Mouse (Mus musculus) retina, postnatal 1 day (tissue): Measurements from ENCODE around the gene Hpd.
A peak's percentile ranks its signal among the peaks of the same experiment; 100 is the strongest.

Experiments
- DNase-seq: peaks from one replicate; pipeline ENCODE4 v3.0.0-alpha.2; 2012

Hpd gene

DNA sequence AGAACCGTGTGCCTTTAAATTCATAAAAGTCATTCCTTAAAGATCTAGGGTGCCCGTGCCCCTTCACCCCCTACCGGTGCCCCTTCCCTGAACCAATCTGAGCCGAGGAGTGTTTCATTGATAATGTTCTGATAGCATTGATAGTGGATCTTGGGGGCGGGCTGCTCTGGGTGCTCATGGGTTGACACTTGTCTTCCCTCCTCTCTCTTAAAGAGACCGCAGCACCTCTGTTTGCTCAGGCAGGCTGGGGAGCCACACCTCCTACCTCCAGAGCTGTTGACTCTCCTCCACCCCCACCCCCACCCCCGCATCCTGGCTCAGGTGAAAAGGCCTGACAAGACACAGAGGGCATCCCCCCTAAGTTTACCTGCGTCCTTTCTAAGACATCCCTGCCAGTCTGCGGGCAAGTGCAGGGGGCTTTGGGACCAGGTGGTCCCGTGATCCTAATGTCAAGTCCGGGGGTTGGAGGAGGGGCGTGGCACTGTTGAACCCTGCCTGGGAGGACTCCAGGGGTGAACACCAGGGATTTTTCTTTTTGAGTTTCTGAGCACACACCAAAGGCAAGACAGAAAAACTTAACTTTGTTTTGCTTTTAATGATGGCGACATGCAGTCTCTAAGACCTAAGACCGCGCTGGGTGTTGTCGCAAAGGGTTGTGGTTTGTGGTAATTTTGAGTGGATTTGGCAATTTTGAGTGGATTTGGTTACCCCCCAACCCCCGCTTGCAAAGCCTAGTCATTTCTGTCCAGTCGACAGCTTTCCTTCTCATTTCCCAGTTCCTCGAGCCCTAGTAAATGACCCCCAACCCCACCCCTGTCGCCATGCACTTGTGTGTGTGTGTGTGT lies 37.6 kb downstream of the Hpd start:
- DNase-seq = no peak

GRCm38 (mm10) chr5:123143971-123144745 lies 38.4 kb downstream of the Hpd start:
- DNase-seq = peak; percentile 47

DNA sequence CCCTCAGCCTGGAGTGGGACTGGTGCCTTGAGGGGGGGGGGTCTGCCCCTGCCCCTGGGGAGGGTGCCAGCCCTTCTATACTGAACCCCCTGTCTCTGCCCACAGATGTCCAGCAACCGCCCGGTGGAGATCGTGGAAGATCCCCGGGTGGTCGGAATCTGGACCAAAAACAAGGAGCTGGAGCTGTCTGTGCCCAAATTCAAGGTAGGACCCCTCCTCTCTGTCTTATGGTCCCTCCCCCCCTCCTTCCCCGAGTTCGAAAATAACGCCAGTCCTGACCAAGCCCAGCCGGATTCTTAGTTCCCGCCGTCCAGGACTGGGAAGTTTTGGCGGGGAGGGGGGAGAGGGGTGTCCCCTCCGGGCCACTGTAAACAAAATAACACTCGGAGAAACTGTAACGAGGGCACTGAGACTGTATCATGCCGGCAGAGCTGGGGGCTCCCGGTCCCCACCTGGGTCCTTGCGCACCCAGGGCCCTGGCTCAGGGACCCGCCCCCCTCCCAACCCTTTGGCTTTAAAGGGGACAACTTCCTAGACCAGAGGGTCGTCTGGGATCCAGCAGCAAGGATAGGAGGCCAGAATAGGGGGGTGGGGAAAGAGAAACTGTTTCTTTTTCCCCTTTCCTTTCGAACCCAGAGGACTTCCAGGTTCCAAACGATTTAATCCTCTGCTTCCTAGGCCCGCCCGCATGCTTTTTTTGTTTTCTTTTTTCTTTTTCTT lies 39.1 kb downstream of the Hpd start:
- DNase-seq = peak; percentile 79

DNA sequence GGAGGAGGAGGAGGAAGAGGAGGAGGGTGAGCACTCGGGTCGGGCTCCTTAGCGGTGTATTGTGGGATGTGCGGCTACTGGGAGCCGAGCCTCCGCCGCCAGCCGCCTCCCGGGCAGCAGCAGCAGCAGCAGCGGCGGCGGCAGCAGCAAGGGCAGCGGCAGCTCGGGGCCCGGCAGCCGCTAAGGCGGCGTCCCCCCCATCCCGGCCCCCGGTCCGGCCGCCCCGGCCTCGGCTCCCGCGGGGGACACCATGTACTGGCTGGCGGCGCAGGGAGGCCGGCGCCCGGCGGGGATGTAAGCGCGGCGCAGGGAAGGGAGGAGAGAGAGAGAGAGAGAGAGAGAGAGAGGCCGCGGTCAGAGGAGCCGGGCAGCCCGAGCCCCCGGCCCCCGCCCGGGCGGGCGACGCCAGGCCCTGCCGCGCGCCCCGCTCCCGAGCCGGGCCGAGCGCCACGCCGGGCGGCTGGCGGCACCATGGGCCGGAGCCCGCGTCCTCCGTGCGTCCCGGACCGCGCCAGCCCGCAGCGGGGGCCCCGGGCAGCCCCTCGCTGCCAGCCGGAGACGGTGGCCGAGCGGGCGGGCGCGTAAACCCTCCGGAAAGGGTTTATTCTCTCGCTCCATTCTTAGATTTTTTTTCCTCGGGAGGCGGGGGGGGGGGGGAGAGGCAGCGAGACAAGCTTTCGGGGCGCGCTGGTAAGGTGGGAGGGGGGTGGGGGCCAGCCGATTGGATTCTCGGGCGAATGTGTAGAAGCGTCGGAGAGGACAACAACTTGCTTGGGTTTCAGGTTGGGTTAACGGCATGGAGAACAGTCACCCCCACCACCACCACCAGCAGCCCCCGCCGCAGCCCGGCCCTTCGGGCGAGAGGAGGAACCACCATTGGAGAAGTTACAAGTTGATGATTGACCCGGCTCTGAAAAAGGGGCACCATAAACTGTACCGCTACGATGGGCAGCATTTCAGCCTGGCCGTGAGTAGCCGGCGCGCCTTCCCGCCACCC lies 40.1 kb downstream of the Hpd start, which contains the start of gene Setd1b:
TSS of gene Setd1b (plus strand) at position 33 of the 997 bp plus-strand sequence.
- peak; percentile 78 for DNase-seq

DNA sequence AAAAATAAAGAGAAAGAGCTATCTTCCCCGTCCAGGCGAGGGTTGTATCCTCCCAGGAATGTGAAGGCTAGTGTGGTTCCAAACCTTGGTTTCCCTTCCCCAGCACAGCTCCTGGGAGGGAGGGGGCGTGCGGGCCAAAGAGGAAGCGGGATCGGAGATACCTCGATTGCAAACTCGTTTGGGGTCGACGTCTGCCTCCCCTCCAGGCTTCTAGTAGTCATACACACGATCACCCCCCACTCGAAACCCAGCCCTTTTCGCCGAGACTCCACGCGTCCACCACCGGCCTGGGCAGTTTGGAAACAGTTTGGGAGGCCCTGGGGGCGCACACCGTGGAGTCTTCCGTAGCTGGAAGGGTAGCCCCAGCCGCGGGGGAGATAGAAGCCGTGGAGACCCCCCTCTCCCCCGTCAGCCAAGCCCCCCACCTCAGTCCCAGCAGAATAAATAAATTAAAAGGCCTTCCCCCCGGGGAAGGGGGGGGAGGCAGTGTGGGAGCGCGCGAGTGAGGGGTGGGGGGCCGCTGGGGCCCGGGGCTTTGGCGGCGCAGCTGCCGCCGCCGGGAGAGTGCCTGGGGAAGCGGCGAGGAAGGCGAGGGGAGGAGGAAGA lies 40.9 kb downstream of the Hpd start:
- DNase-seq = no peak

GRCm38 (mm10) chr5:123140694-123141554 lies 41.6 kb downstream of the Hpd start:
- peak; percentile 96 for DNase-seq

- DNase-seq = peak; percentile 36
These were observed 42.6 kb downstream of the Hpd start for GRCm38 (mm10) chr5:123139722-123140627.

DNA sequence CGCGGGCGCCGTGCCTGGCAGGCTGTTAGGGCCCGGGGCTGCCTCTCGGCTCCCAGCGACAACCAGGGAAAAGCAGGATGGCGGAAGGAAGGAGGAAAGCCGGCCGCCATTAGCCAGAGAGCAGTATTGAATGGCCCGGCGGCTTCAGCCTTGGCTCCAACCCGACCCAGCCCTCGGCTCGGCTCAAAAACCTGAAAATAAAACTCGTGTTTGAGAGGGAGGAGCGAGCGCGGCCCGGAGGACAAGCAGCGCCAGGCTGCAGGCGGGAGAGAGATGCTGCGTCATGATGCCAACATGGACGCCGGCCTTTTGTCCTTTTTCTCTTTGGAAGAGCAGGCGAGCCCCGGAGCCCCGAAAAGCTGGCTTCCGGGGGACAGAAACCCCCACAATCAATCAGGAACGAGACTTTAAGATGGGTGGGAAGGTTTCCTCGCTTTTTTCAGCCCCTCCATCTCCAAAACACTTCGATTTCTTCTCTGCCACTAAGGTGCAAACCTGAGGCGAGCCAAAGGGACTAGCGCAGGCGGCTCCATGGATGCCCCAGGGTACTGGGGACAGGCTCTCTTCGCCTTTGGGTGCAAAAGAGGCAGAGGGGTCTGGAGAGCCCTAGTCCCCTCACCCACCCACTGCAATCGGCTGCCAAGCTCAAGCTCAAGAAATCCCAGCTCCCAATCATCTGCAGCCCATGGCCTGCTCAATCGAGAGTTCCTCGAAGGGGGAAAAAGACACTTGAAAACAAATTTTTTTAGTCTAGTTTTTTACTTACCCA lies 43.4 kb downstream of the Hpd start:
- peak; percentile 84 for DNase-seq

DNA sequence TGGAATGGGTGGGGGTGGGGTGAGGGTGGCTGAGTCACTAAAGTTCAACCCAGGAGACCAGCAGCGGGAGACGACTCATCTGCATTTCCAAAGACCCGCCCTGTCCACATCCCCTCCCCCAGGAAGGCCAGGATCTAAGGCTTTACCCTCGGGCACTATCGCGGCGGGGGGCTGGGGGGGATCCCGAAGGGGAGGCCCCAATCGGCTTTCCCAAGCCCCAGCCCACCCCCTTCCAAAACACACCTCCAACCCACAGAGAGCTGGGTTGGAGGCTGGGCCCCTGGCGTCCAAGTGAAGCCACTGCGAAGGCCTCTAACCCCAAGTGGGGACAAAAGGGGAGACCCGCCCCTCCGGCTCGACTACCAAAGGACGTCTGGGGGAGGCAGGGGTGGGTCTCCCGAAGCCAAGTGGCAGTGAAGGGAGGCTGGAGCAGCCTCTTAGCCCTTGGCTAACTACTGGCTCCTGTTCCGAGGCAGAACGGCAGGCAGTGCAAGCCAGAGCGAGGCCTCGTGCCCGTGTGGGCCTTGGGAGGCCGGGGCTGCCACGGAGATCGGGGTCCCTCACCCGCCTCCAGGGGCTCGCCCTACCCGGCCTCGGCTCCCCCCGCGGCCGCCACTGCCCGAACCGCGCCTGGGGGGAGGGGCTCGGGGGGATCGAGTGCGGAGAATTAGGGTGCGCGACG lies 44.2 kb downstream of the Hpd start:
- DNase-seq = peak; percentile 91

DNA sequence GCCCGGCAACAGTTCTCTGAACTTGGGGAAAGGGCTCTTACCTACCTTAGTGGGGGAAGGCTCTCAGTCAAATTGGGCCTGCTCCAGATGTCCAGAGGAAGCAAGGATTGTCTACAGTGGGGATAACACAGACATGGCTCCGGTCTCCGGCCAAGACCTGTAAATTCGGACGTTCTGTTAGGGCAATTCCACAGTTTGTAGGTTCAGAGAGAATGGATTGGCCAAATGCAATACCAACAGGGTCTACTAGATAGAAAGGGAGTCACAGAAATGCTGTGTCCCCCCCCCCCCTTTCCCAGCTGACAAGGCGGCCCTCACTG lies 44.7 kb downstream of the Hpd start:
- DNase-seq = no peak

- DNase-seq = peak; percentile 66
These were observed 45.2 kb downstream of the Hpd start for GRCm38 (mm10) chr5:123137044-123137909.

- peak; percentile 87 for DNase-seq
These were observed 46.0 kb downstream of the Hpd start for GRCm38 (mm10) chr5:123136361-123137043.

DNA sequence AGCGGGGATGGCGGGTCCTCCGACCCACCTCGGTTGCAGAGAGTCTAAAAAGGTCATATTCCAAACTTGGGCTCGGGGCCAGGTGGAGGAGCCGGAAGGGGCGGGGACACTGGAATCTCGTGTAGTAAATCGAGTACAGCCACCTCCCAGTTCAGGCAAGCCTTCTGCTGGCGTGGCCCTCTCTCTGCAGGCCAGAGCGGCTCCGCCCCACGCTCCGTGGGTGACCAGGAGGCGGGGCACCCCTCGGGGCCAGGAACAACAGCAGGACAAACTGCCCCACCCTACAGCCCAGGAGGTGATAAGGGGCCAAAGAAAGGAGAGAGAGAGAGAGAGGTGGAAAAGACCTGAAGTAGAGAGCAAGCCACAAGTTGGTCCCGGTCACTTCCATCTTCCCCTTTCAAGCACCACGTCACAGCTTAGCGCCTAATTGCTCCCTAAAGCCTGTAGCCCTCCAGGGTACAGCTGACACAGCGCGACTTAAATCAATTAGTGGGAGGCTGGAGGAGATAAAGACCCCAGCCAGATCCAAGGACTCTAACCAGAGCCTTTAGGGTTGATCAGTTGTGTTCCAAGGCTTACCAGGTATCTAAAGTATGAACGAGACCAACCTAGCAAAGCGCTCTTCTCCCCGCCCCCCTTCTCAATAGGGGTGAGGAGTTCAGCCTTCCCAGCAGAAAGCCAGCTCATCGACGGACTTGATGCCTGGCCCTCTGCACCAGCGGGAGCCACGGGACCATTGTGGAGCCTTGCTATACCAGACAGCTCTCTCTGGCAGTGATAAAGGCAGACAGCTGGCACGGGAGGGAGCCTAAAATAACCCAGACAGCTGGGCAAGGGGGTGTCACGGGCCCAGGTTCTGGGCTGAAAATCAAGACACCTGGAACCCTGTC lies 46.8 kb downstream of the Hpd start:
- DNase-seq = peak; percentile 81

GRCm38 (mm10) chr5:123134875-123135382 lies 47.6 kb downstream of the Hpd start:
- DNase-seq = no peak

GRCm38 (mm10) chr5:123134186-123134874 lies 48.2 kb downstream of the Hpd start:
- peak; percentile 31 for DNase-seq
